Mouse (Mus musculus) 3134 (cell line): ENCODE measurements at regions not wholly inside any gene's neighbourhood (a gene's known extent, or its start where the extent isn't known, plus 50 kb on each side); places are given as distances from the start of the nearest gene placed in this dataset.
A peak's percentile ranks its signal among the peaks of the same experiment; 100 is the strongest.
"Not testable (repeated sequence)": the region's sequence is repeated elsewhere in the genome, so short reads cannot be mapped to it uniquely, and the experiment has no call there.

Experiments used
- DNase-seq: peaks from one replicate; pipeline ENCODE4 v3.0.0-alpha.2; 2011; ENCODE audit warnings: low spot score; ENCODE audit not compliant: insufficient read length; ENCODE audit errors: extremely low read depth

DNA sequence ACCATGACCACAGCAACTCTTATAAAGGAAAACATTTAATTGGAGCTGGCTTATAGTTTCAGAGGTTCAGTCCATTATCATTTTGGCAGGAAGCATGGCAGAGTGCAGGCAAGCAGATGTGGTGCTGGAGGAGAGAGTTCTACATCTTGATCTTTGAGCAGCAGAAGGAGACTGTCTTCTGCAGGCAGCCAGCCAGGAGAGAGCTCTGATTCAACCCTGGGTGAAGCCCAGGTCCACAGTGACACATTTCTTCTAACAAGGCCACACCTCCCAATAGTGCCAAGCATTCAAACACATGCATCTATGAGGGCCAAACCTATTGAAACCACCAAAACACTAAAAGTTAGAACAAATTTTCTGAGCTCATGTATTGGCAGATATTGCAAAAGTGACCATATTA lies 117.0 kb upstream of the Nxpe4 start:
- no peak for DNase-seq

DNA sequence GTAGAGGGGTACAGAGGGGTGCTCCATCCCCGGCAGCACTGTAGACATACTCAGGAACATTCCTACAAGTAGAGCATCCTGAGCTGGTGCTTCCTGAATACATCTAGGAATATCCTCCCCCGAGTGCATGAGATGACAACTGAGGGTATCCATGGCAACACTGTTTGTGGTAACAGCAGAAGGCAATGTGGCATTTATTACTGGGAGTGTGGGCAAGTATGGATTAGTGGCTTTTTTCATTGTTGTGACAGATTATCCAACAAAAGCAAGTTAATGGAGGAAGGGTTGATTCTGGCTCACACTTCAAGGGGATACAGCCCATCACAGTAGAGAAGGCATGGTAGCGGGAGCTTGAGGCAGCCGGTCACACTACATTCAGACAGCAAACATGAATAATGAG lies 114.0 kb upstream of the Nxpe4 start:
- no peak for DNase-seq

DNA sequence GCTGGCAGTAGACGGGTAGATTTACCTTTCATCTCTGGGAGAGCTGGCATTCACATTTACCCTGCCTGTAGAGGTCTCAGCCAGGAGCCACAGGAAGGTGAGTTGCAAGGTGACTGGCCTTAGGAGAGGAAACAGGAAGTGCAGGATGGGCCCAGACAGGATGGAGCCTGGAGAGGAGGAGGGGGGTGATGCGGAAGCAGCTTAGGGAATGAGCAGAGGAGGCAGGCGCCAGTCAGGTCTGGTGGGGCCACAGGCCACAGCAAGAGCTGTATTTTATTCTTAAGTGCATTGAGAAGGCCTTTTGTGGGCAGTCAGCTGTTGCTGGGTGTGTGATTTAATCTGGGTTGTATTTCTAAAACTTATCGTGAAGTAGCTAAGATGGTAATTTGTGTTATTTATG lies 108.2 kb upstream of the Nxpe4 start:
- DNase-seq, result no peak

DNA sequence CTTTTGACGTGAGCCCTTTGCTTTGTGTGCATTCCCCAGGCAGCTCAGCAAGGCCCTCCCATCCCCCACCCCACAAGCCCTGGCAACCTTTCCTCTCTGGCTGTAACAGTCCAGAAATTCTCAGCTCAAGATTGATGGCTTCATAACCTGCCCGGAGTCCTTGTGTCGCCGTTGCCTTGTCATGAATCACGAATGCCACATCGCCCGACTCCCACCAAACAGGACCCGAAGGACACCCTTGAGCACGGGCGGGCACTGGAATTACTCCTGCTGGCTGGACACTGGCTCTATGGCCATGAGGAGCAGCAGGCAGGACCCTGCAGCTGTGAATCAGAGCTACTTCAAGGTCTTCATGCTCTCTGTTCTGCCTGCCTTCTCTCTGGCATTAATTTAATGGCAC lies 106.6 kb upstream of the Nxpe4 start:
- DNase-seq, result no peak

DNA sequence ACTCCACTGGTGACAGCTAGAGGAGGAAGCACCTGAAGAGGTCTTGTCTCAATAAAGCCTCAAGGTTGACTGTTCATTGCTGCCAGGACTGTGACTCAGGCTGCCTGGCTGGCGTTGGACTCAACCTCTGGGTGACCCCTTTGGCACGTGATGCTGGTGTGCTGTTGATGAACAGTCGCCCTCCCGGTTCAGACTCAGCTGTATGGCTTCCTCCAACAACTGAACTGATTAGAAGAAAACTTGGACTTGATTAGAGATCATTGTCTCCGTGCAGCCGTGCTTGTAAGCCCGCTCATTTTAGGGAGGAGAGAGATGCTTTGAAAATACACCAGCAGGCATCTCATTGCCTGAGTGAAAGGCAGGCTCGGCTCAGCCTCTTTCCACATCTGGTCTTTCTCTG lies 103.2 kb upstream of the Nxpe4 start:
- peak; percentile 6 for DNase-seq

DNA sequence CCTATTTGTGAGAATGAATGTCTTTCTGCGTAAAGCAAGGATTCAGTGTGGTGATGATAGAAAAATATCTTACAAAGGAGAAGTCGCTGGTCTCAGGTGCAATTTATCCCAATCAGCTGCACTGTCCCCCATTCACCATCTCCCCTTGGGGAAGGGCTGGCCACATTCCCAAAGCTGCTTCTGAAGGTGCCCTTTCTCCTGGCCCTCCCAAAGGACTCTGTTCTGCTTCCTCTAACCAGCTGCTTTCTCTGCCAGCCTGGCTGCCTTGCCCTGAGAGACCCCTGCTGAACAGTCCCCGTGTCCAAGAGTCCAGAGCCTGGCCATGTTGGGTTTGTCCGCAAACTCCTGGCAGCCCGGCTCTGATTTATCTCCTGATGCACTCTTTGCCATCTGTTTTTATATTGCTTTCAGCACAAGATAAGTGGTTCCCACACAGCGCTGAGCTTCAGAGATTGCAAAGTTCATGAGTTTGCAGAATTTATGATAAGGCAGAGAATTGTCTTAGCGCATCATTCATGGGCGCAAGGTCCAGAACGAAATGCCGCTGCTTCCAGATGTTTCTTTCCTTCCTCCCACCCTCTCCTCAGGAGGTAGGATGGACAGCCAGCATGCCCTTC lies 102.2 kb upstream of the Nxpe4 start:
- DNase-seq, result no peak

DNA sequence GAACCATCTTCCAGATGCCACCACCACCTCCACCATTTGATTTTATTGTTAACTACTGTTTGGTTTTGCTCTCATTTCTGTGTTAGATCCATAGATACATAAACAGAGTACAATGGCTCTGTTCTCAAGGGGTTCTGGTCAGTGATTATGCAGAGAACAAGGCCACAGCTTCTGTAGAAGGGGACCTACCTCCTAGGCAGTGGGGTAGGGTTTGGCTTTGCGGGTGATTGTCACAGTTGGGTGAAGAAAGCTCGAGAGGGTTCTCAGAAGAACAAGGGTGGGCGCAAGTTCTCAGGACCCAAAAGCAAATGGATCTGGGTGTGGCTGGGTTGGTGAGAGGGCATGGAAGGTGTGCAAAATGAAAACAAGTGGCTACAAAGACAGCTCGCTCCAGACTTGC lies 100.8 kb upstream of the Nxpe4 start:
- no peak for DNase-seq

DNA sequence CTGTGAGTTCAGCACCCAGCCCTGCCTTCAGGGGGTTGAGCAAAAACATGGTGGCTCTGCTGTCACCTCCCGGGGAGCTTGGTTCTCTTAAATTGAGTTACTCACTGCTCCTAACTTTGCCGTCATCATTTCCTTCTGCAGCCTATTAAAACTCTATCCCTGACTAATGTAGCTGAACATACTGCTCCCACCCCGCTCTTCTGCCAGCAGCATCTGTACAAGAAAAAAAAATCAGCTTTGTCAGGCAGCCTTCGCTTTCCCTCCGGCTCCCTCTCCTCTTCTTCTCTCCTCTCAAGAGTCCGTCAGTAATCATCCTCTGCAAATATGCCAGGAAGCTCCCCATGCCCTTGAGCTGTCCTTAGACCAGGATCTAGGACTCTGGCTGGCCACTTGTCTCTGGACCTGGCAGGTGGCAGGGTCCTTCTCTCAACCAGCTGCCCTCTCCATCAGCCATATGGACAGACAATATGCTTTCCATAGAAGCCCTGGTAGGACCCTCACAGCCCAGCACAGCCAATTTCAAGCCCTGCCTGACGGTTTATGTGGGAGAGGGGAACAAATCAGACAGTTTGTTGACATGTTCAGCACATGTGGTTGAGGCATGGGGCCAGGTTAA lies 95.0 kb upstream of the Nxpe4 start:
- DNase-seq, result no peak

DNA sequence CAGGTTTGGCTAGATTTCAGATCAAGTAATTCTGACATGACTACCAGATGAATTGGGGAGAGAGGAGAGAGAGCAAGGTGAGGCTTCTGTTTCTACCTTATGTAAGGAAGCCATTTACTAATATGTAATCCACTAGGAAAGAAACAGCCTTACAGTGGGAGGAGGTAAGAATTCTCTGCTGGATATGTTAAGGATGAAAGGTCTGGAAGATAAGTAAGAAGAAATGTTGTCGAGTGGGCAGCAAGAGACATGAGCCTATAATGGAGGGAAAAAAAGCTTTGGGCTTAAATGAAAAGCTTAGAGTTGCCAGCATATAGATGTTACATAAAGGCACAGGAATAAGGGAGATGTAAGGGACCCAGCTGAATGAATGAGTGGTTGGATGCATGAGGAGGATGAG lies 89.2 kb upstream of the Nxpe4 start:
- no peak for DNase-seq

DNA sequence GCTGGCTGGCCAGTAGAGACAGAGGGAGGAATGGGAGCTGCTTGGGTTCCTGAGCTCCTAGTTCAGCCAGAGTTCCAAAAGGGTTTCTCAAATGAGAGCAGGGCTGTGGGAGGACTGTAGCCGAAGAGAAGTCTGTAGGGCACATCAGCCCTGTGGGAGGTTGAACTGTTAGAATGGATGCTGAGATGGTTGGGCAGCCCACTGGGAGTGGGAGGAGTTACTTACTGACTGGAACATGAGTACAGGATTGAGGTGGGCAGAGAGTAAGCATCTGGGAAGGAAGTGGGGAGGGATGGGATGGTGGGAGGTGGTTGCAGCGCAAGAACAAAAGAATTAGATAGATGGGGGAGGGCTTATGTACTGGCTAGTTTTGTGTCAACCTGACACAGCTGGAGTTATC lies 88.7 kb upstream of the Nxpe4 start:
- no peak for DNase-seq

DNA sequence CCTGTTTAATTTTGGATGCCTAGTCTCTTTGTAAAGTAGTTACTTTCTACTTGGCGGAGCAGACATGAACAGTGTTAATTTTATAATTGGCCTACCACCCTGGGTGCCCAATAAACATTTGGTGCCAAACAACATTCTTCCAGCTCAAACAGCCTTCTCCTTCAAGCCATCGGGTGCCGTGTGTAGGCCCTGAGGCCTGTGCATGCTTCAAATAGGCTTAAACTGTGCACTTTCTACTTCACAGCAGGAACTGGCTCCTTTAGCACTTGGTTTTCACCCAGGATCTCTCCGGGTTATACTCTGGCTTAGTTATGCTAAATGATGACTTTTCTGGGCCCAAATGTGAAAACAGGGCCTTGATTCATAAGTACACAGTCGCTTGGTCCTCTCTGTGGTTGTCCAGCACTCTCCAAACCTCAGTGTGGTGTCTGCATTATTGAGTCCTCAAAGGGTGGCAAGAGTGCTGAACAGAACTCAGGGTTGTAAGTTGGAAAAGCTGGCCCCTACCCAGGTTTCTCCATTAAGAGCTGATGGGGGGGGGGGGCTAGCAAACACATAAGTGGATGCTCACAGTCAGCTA lies 86.1 kb upstream of the Nxpe4 start:
- no peak for DNase-seq

DNA sequence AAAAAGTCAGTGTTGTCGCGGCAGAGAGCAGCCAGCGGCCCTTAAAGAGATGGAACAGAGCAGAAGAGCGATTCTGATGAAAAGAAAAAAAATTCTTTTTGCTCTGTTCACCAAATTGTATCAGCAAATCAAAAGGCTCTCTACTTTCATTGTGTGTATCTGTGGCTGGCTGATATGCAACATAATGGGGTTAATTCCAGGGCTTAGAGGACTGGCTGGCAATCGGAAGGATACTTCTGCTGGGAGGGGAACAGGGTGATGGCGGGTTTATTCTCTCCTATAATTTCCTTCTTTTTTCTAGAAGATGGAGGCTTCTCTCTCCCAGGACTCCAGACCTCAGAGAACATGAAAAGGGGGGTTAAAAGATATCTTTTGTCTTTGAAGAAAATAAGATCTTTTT lies 79.4 kb upstream of the Nxpe4 start:
- DNase-seq, result no peak

DNA sequence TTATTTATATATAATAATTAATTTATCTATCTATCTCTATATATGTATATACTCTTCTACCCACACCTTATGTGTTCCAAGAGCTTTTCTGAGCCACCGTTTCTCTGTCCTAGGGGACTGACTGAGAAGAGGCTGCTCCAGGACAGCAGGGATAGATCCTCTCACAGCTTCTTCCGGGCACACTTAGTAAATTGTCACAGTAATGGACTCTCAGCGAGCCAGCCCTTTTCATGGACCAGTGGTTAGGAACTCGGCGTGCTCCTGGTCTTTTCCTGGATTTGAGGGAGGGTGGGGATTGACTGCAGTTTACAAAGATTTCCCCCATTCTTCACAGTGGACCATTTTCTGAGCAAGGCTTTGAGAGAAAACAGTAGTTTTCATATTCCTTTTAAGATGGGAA lies 77.6 kb upstream of the Nxpe4 start:
- not testable (repeated sequence) for DNase-seq

DNA sequence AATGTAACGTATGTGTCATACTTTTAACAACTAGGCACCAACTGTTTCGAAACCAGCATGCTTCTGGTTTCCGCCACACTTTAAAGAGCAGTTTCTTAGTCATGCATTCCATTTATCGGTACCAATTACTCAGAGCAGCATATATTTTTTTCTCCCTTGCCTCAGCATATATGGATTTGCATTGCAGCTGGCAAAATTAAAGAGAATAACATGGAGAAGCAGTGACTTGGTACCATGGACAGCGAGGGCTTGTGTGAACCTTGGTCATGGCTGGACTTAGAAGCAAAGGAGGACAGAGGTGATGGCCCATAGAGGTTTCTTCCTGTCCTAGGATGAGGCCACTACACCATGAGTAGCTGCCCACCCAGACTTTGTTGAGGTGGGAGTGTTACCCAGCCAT lies 72.2 kb upstream of the Nxpe4 start:
- DNase-seq, result no peak

DNA sequence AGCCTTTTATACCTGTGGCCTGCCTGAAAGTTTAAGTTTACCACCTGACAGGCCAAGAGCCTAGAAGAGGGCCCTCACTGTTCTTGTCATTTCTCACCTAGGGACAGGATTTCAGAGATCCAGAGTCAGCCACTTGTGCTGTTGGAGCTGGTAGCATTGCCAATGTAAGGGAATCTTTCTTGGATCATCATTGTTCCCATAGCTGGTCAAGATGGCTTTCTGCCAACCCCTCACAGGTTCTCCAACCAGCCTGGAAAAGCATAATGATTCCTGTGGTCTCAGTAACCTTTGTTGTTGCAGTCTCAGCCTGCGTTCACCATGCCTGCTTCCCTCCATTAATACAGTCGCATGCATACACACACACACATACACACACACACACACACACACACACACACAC lies 67.1 kb upstream of the Nxpe4 start:
- no peak for DNase-seq

DNA sequence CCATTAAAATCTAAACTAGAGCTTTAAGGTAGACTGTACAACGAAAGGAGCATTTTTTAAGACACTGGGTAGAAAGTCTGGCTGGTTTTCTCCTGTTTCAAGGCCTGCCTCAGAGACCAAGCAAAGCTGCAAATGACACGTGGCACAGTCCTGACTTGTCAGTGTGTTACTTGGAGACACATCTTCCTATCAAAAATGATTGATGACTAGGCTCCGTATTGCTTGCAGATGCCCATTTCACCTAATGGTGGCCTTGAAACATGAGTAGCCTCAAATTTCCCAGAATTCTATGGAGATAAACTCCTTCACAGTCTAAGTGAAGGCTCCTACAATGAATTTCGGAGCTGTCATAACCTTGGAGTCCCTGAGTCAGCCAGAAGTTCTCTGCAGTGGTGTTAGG lies 62.0 kb upstream of the Nxpe4 start:
- DNase-seq, result no peak

DNA sequence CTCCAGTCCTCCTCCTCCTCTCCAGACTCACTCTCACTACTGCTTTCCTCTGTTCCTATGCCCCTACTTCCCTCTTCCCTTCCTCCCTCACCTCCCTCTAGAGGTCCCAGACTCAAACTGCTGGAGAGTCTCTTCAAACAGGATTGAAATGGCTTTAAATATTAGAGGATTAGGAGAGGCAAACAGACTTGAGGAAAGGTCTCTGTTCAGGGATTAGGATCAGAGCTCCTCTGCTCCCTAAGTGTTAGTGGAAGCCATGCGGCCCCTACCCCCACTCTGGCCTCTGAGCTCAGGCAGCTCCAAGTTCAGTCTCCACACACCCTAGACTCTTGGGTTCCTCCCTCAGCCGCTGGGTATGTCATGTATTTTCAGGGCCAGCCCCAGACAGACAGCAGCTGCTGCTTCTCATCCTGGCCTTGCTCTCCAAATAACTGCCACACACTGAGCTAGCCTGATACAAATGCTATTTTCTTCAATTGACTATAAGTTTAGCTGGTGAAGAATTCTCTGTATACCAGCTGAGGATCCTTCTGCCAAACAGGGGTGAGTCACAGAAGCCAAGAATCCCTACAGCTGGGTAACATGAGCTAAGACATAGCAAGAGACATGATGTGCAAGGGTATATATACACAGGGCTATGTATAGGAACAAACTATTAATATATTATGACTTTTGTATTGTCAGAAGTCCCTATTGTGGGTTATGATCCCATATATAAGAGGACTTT lies 55.2 kb upstream of the Nxpe4 start:
- DNase-seq, result no peak

DNA sequence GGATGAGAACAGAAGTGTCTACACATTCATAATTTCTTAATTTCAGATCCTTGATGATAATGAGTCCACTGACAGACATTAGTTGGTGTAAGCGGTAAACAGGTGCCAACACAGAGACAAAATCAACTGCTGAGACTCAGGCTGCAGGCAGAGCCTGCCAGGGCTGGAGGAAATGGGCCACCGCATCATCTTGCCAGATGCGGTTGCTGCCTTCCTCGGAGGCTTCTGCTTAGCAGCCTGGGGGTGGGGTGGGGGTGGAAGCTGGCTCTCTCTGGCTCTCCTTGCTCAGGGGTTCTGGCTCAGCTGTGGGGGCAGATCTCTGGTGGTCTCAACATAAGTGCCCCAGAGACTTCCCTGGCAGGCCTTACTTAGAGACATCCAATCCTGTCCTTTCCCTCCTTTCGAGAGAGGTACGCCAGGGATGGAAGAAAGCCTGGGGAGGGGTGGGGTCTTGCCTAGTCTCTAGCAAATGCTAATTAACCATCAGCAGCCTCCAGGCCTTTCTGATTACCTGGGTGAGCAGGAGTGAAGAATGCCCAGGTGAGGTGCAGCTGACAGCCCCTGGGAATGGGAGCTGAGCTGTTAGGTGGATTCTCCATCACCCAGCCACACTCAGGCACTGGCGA lies 52.7 kb upstream of the Nxpe4 start:
- DNase-seq, result no peak

DNA sequence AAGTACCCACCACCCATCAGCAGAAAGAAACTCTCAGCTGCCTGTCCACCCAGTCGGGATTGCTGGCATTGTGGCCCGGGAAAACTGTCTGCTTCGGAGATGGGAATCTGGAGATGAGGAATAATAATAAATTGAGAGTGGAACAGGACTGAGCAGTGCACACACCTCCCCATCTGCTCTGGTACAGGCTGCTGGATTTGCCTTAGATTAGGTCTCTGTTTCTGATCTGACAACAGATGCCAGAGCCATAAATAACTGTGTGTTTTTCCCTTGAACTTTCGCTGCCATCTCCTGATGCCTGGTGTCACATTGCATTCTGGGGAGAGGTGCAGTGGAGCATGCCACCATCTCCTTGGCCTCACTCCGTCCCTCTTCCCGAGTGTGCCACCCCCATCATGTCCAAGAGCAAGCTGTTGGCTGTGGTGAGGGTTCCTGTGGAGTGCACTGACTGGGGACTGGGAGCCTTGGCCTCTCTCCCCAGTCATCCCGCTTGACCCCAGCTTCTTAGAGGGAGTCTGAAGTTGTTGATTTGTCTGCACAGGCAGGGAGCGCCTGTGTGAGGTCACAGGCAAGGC lies 50.4 kb upstream of the Nxpe4 start:
- no peak for DNase-seq
